Mouse (Mus musculus): ENCODE measurements around the gene Vps35. TPM values are rescaled to one million over a fixed set of nuclear protein-coding genes. Genes with fewer than 3 reads are reported as not detected.

Gene Vps35
- 2.2 and 2.4 TPM in 2 replicates for polyA plus RNA-seq (2012; rRNA removed; ENCODE audit: low replicate concordance)

DNA sequence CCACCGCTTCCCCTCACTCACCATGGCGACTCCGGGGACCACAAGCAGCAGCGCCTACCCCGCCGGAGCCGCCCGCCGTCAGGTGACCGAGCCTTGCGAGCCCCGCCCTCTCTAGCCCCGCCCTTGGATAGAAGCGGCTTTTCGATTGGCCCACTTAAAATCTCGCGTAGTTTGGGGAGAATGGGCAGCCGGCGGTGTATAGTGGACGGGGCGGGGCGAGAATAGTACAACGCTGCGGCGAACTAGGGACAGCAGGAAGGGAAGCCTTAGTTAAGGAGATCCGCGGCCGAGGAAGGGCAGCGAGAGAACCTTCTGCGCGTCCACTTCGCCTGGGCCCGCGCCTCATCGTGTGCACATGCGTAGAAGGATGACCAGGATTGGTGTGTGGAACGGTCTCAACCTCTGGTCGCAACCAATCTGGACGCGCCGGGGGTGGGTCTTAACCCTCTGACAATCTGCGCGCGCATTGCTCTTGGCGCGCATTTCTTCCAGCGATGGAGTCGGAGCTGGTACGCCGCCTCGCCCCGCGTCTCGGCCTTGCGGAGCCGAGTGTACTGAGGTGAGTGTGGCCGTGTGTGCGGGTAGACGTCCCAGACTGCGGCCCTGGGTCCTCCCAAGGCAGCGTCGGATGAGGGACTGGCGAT is at the start of gene Vps35, which contains the start of gene Orc6:
TSS of gene Vps35 (minus strand) at position 369 of the 644 bp plus-strand sequence.
TSS of gene Orc6 (plus strand) at position 199 of the 644 bp plus-strand sequence.

DNA sequence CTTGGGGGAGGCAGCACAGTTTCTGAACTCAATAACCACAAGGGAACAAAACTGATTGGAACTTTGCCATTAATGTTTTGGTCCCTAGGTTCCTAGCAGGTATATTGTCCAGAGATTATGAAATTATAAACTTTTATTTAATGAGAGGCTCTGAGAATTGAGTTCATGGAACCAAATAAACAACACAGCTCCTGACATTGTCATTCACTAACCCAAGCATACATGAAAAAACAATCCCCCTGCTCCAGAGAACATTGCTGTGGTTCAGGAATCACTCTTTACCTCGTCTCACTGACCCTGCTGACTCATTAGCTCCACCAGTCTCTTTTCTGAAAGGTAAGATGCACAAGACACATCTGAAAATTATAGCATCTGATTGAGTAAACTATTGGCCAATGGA is 73.9 kb downstream of the Vps35 start, which contains the start of gene Olfr371:
TSS of gene Olfr371 (plus strand) at position 301 of the 400 bp plus-strand sequence.

Other genes starting within 250 kb of the Vps35 start
- 69.0 and 116 TPM in 2 replicates for gene Fbxw9, start 239.7 kb downstream of the Vps35 start, polyA plus RNA-seq (2012; rRNA removed; ENCODE audit: low replicate concordance)
- gene Gm5741, start 231.8 kb downstream of the Vps35 start, polyA plus RNA-seq (2012; rRNA removed; ENCODE audit: low replicate concordance), result 1.2 TPM in 1 of 2 replicates, not detected in the other
- gene Dhps, start 228.0 kb downstream of the Vps35 start, polyA plus RNA-seq (2012; rRNA removed; ENCODE audit: low replicate concordance), result 46.2 and 54.2 TPM in 2 replicates
- gene Wdr83os, start 219.1 kb downstream of the Vps35 start, polyA plus RNA-seq (2012; rRNA removed; ENCODE audit: low replicate concordance), result 74.0 and 95.6 TPM in 2 replicates
- 18.6 and 23.1 TPM in 2 replicates for gene Wdr83, start 218.5 kb downstream of the Vps35 start, polyA plus RNA-seq (2012; rRNA removed; ENCODE audit: low replicate concordance)
- 31.4 and 36.6 TPM in 2 replicates for gene Man2b1, start 216.5 kb downstream of the Vps35 start, polyA plus RNA-seq (2012; rRNA removed; ENCODE audit: low replicate concordance)
- gene Zfp791, start 176.7 kb downstream of the Vps35 start, polyA plus RNA-seq (2012; rRNA removed; ENCODE audit: low replicate concordance), result 0.13 and 0.21 TPM in 2 replicates
- gene Cks1brt, start 147.9 kb downstream of the Vps35 start, polyA plus RNA-seq (2012; rRNA removed; ENCODE audit: low replicate concordance), result not detected in 2 replicates
- gene Olfr371, start 73.8 kb downstream of the Vps35 start, polyA plus RNA-seq (2012; rRNA removed; ENCODE audit: low replicate concordance), result not detected in 2 replicates
- 2.4 and 3.1 TPM in 2 replicates for gene Orc6, start 170 bp downstream of the Vps35 start, polyA plus RNA-seq (2012; rRNA removed; ENCODE audit: low replicate concordance)
- 0.04 TPM in 1 of 2 replicates, not detected in the other for gene Mylk3, start 86.5 kb upstream of the Vps35 start, polyA plus RNA-seq (2012; rRNA removed; ENCODE audit: low replicate concordance)
- 0.74 and 1.0 TPM in 2 replicates for gene 4921524J17Rik, start 133.0 kb upstream of the Vps35 start, polyA plus RNA-seq (2012; rRNA removed; ENCODE audit: low replicate concordance)
- 5.8 and 11.7 TPM in 2 replicates for gene Gpt2, start 192.8 kb upstream of the Vps35 start, polyA plus RNA-seq (2012; rRNA removed; ENCODE audit: low replicate concordance)

All from duodenum, adult 2 months (tissue).